Mouse (Mus musculus): Measurements from ENCODE around the gene 2900026A02Rik.

Gene 2900026A02Rik

DNA sequence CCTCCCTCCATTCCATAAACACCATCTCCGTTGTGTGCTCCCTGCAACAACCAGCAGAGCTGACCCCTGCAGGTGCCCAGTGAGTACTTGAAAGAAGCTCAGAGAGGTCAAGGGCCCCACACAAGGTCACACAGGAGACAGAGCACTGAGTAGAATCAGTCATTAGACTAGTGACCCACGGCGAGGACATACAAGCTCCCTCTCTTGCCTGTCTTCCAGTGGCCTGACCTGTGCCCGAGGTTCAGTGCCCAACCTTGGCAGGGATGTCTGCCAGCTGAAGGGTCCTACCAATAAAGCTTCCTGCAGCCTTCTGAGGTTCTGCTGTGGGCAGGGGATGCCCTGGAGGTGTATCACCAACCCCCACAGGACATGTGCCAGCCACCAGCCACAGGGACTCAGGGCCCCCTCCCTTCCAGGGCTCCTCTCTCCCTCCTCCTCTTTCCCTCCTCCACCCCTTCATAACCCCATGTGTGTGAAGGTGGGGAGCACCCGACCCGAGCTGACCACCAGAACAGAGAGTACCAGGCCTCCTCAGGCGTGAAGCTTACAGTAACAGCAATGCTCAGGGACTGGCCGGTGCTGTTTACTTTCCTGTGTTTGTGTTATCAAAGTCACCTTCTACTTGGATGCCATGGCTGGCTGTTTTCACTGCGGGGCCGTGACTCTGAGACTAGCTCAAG is 8.7 kb downstream of the 2900026A02Rik start:
- no peak for DNase-seq (ENCODE audit: low read depth in 1 of 2, low spot score in 2 of 2)

DNA sequence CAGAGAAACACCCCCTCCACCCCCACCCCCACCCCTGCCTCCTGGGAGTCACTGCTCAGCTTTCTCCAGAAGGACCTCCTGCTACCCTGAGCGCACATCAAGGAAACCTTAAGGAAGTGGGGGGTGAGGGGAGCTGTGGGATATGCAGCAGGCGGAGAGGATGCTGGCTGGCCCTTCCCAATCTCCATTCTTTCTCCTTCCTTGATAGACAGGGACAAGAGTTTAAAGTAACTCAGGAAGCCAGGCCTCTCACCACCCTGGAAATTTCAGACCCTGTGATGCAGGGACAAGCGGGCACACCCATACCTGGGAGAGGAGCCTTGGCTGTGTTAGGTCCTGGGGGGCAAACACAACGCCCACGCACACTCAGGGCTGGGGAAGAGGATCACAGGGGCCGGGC is 10.7 kb downstream of the 2900026A02Rik start:
- no peak for DNase-seq (ENCODE audit: low read depth in 1 of 2, low spot score in 2 of 2)

DNA sequence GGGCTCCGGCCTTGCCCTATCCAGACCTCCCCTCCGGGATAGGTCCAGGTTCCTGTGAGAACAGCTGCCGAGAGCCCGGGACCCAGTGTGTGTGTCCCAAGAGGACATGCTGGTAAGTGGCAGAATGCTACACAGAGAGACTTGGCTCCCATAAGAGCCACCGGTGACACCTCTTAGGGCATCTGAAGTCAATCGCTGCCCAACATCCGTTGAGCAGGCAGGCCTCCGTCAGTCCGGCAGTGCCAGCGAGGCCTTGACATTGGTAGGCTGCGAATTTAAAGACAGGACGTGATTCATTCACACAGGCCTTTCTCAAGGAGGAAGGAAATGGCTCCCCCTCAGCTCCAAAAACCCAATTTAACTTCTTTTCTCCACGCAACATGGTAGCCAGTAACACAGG is 11.1 kb downstream of the 2900026A02Rik start:
- no peak for DNase-seq (ENCODE audit: low read depth in 1 of 2, low spot score in 2 of 2)

DNA sequence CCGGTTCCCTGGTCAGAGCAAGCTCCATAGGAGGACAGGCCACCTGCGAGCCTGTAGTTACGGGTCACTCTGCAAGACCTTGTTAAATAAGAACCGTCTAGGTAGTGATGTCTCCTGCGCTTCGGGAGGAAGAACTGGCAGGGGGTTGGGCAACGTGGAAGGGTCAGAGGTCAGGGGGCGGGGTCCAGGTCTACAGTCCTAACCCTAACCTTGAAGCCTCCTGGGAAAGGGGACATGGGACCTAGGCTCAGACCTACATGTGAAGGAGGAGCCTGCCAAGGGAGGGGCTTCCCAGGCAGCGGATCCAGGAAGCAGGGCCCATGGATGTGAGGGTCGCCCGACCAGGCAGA is 11.7 kb downstream of the 2900026A02Rik start:
- no peak for DNase-seq (ENCODE audit: low read depth in 1 of 2, low spot score in 2 of 2)

DNA sequence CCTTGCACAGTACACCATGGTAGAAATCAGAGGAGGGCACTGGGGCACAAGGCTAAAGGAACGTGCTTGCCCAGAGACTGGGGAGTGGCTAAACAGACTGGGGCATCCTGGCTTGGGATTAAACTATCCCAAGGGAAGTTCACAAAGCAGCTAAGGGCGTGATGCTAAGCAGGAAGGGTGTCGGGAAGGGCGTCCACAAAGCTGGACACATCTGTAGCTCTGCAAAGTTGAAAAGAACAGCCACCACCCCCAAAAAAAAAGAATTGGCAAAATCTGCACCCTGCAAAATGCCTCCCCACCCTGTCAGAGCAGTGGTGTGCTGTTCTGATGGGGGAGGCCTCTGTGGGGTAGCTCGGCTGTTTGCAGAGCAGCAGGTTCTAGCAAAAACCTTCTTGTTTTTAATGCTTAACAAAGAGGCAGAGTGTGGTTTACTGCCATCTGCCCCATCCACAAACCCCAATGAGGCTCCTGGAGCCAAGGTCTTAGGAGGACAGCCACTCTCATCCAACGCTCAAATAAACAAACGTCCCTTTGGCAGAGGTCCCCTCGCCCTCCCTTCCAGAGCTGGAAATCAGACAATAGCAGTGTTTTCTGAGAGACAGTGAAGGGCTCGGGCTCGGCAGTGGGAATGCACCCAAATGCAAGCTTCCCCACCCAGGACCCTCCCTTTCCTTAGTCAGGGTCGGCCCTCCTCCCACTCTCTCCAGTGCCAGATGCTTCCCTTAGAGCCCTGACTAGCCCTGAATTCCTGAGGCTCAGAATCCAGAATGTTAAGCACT is 12.2 kb downstream of the 2900026A02Rik start:
- no peak for DNase-seq (ENCODE audit: low read depth in 1 of 2, low spot score in 2 of 2)

DNA sequence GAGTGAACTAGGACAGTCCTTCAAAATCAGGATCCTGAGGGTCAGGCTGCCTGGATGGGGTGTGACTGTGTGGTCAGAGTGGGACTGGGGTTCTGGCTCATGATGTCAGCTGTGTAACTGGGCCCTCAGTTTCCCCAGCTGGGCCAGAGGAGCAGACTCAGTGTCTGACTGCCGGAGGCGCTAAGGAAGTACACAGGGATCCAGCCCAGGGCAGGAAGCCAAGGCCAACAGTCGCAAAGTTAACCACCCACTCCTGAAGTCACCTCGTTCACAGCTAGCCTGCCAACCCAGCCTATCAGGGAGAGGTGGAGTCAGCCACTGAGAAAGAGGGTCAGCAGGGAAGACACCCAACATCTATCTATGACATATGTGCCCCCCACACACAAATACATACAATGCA is 13.0 kb downstream of the 2900026A02Rik start:
- no peak for DNase-seq (ENCODE audit: low read depth in 1 of 2, low spot score in 2 of 2)

DNA sequence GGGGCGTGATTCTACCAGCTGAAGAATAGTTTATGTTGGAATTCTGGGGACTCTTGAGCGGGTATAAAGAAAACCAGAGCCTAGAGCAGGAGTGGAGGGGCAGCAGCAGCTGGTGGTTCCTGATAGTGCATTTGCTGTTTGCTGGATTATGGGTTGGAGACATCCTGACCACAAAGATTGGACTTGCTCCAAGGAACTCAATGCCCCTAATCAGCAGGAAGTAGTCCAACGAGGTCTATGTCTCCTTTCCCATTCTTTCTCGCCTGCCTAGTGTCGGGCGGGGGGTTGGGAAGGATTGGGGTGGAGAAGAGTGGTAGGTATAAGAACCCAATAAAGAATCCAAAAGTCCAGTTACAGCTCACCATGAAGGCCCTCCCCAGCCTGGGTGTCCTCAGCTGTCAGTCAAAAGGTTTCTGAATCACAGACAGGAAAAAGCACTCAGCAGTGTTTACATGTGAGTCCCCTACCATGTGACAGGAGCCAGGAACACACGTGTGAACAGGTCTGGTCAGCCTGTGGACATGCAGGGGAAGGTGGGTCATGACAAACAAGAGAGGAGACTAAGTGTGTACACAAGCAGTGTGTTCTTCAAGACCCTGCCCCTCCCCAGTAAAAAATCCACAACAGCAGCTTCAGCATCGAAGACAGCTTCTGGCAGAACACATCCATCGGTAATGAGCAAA is 14.2 kb downstream of the 2900026A02Rik start:
- DNase-seq (ENCODE audit: low read depth in 1 of 2, low spot score in 2 of 2) = no peak

DNA sequence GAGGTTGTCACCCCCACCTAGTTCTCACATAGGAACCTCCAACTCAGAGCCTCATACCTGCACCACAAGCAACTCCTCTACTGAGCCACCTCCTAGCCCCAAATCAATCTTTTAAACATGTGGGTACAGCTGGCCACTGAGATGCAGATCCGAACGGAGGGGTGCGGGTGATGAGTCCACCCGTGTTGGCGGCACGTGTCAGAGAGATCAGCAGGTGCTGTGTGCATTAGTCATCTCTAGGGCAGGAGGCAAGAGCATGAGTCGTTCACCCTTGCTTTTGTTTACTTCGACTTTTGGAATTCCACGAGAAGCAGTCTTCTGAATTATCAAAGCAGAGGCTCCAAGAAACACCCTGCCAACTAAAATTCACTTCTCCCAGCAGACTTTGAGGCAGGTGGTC is 16.8 kb downstream of the 2900026A02Rik start:
- DNase-seq (ENCODE audit: low read depth in 1 of 2, low spot score in 2 of 2) = no peak

DNA sequence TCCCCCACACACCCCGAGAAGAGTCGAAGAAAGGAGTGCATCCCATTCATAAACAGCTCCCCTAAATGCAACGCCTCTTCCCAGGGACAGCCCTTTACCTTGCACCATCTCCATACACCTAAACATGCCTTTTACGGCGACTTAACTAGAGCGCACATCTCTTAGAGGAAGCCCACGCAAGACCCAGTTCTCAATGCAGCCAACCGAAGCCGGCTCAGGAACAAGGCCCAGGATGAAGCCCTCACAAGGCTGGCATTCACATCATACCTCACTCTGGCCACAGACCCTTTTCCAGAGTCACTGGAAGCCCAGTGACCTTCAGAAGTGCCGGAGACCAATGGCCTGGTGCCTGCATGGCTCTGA is 21.3 kb downstream of the 2900026A02Rik start:
- no peak for DNase-seq (ENCODE audit: low read depth in 1 of 2, low spot score in 2 of 2)

DNA sequence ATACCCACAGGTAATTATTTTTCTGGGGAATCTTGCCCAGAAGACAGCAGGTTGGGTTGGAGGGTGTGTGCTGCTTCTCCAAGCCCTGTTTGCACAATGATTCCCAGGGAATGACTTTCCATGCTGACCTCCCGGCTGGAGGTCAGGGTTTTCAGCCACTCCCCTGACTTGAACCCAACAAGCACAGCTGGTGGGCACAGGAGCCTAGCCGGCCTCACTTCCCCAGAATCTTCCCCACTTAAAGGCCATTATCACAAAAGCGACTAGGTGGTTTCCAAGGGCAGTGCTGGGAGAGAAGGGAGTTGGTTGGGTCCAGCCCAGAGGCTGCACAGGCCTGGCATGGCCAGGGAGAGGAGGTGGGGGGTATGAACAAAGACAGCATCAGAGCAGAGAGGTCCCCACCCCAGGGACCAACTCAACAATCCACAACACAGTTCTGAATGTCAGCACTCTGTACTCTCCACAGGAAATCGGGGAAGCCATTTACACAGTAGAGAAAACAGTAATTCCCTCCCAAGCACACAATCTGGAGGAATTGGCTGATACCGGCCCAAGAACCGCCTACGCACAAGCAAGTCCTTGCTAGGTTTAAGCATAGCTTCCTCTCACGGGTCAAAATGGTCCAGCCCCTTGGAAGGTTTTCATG is 21.8 kb downstream of the 2900026A02Rik start:
- DNase-seq (ENCODE audit: low read depth in 1 of 2, low spot score in 2 of 2) = no peak

DNA sequence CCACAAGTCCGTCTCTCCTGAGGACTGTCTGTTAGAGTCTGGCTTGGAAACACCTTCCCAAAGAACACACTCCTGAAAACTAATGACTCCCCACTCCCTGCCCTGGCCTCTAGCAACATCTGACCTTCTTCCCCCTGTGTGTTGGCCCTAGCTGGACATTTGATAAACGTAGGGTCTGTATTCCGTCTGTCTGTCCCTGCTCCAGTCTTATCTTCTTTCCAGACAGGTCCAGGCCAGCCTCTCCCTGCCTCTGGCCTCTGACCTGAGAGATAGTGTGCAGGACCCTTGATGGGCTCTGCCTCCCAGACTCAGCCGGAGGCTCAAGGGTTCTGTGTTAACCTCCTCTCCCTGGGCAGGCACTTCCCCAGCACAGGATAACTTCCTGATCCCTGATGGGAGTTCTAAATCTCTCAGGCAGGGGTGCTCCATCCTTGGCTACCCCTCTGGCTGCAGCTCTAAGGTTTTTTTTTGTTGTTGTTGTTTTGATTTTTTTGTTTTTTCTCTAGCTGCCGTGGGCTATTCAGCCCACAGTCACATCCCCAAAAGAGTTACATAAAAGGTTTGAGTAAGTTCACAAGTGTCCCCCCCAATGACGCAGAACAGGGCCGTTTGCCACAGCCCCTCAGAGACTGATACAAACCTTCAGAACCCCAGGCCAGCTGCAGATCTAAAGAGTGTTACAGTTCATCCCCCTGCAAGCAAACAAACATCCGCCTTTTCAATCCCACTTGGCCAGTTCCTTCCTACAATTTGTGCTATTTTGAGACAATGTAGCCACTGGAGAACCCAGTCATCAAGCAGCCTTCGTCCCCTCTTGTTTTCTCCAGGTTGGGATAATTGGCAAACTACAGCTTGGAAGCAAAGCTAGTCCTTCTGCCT is 23.9 kb downstream of the 2900026A02Rik start:
- DNase-seq (ENCODE audit: low read depth in 1 of 2, low spot score in 2 of 2) = no peak

DNA sequence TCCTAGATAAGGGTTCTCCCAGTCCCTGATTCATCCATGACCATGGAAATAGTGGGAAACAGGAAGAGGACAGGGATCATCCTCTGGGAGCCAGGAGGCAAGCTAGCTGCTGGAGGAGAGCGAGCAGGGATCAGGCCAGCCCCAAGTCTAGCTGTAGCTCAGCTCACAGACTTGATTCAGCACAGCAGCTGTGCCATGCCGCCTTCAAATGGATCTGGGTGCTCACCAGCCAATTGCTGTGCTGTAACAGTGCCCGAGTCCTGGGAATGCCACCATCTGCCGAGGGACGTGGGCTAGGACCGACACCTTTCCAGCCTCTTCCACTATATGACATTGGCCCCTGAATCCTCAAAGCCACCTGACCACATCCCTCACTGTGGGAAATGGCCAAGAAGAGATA is 25.1 kb downstream of the 2900026A02Rik start:
- no peak for DNase-seq (ENCODE audit: low read depth in 1 of 2, low spot score in 2 of 2)

DNA sequence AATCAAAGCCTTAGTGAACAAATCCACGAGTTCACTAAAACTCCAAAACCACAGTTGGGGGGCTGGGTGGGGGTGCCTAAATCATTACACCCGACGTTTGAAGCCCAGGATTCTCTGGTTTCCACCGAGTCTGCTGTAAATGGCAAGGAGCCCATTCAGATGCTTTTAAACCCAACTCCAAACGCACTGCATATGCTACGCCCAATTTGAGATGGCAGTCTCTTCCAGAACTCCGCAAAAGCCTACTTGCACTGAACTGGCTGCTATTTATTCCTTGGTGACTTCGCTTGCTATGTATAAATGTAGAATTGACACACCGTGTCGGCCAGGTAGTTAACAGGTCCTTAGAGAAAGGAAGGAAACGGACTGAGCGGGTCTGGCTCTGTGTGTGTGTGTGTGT is 25.6 kb downstream of the 2900026A02Rik start:
- DNase-seq (ENCODE audit: low read depth in 1 of 2, low spot score in 2 of 2) = no peak

DNA sequence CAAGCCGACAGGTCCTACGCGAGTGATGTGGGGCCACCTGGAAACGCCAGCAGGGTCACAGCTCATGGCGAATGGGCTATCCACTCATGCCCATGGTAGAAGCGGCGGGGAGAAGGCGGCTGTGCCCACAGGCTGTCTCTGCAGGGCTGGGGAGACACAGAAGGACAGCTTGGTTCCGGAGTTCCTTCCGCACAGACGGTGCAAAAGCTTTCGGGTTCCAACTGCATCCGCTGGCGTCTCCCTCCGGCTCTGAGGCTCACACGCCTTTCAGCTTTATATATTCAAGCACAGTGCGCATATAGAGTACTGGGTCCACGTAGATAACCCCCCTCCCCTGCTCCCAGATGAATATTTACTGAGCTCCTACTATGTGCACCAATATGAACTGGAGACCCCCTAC is 27.3 kb downstream of the 2900026A02Rik start:
- DNase-seq (ENCODE audit: low read depth in 1 of 2, low spot score in 2 of 2) = no peak

DNA sequence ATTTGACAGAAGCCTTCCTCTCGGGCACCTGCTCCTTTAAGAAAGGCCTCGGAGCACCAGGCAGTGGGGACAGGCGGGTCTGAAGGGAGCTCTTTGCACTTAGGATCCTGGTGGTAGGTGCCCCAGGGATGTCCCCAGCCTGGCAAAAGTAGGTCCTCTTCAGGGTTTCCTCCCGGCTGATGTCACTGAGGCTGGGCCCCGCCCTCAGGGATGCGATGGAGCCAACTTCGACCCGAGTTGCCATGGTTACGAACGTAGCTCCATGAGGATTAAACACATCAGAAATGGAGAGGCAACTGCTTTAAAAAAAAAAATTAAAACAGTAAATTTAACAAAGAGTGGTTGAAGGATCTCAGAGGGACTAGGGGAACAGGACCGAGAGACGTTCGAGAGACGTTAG is 29.1 kb downstream of the 2900026A02Rik start:
- no peak for DNase-seq (ENCODE audit: low read depth in 1 of 2, low spot score in 2 of 2)

DNA sequence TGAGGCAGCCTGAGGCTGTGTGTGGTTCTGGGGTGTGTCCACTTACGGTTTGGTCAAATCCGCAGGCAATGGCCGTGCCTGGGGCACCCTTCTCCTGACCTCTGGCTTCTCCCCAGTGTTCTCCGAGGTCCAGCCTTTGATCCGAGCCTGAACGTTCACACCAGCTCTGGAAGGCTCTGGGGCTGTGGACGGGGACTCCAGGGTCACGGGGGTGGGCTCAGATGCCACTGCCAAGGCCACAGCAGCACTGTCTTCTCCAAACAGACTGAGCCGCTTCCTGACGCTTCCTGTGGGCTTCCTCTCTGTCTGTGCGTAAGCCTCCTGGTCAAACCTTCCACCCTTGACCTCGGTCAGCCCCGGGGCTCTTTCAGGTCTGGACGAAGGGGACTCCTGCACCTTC is 30.5 kb downstream of the 2900026A02Rik start:
- DNase-seq (ENCODE audit: low read depth in 1 of 2, low spot score in 2 of 2) = no peak

DNA sequence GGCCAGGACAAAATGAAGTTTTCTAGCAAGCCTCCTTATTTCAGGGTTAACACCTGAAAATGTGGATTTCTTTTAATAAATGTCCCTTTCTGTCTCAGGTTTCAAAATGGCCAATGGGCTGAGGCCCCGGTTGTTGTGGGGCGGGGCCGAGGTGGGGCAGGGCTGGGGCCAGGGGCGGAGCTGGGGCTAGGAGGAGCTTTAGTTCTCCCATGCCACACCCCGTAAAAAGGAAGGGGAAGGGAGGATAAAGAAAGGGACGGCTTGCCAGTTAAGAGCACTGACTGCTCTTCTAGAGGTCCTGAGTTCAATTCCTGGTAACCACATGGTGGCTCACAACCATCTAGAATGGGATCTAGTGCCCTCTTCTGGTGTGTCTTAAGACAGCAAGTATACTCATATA is 39.6 kb downstream of the 2900026A02Rik start:
- no peak for DNase-seq (ENCODE audit: low read depth in 1 of 2, low spot score in 2 of 2)

DNA sequence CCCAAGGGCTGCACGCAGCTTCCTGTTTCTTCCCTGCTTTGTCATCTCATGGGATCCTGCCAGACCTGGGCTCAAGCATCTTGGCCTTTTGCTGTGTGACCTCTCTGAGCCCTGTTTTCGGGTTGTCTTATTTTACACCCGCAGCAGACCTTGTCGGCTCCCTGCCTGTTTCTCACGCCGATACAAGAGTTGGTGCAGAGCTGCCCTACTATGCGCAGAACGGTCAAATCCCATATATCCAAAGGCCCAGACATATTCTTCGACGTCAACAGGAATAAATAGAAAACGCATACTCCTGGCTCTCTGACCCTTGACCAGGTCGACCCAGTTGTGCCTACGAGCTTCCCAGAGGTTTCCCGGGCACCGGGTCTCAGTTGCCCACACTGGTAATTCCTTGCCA is 40.3 kb downstream of the 2900026A02Rik start:
- DNase-seq (ENCODE audit: low read depth in 1 of 2, low spot score in 2 of 2) = no peak

DNA sequence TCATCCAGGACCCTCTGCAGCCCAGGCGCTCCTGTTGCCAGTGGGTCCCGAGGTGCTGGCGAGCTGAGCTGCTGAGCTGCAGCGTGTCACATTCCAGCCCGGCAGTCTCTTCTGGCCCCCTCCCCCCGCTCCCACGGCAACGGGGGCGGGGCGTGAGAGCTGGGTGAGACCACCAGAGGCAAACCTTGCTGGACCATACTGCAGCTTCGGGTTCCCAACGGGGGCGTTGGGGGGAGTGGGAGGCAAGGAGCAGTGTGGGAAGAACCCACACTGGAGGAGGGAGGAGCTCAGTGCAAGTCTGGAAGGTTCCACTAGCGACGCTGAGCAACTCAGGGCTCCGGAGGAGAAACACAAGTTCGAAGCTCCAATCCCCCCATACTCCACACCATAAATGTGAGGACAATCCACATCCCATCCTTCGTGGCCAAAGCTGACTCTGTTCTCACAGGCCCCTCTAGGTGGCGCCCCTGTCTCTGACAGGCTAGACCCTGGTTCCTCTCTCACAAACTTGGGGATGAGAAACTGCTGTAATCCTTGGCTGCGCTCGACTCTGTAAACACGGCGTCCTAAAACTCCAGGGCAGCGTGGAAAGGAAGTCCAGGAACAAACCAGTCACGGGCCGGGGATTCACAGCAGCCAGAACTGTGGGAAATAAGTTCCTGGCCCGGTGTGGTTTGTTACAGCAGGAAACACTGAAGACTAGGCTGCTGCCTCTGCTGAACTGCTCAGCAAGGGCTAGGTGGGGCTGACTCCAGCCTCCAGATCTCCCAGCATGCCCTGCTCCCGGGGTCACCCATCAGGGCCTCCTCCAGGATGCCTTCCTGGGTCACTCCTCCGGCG is 41.0 kb downstream of the 2900026A02Rik start:
- DNase-seq (ENCODE audit: low read depth in 1 of 2, low spot score in 2 of 2) = peak; percentile 35 to 48

DNA sequence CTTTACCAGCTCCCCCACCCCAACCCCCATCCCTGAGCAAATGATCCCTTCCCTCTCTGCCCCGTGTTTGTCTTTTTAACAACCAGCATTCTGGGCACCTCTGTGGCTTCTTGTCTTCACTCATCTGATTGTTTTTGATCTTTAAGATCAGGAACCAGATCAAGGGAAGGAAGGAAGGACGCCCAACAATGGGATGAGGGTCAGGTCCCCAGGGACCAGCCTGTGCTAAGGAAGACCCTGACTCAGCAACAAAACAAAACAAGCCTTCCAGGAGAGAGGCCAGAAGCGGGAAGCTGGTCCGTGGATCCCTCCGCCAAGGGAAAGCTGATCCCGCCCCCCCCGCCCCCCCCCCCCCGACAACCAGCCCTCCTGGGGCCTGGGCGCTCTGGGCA is 41.6 kb downstream of the 2900026A02Rik start:
- no peak for DNase-seq (ENCODE audit: low read depth in 1 of 2, low spot score in 2 of 2)
